Mouse (Mus musculus): ENCODE results near the gene Sec14l3. TPM values are rescaled to one million over a fixed set of nuclear protein-coding genes. Genes with fewer than 3 reads are reported as not detected.
A peak's percentile ranks its signal among the peaks of the same experiment; 100 is the strongest.

Sec14l3 gene
- polyA plus RNA-seq, 1 experiment, result 735 TPM

- Histone ChIP-seq H3K4me1 (ENCODE audit: control insufficient read depth, insufficient read depth, low read length) (no peaks in the 10 kb centered on the region), H3K4me3 (replicated peaks; ENCODE audit: extremely low read depth, low read depth, low read length) (no peak overlapping the region)
- TF ChIP-seq CTCF (IDR thresholded peaks at IDR 0.05; ENCODE audit: insufficient read depth, low read length) (peak; percentile 95), POLR2A (IDR thresholded peaks at IDR 0.05; ENCODE audit: borderline replicate concordance, extremely low read depth, low read depth, low read length) (no peak; the same call in 1 of the 2 replicates)
- peak; percentile 75 for DNase-seq
- WGBS, result 11% methylated on average over 4 of the region's 4 CpGs
Measured at GRCm38 (mm10) chr11:4080219-4080618, 15.6 kb downstream of the Sec14l3 start.

- no peak for DNase-seq
- no peak for TF ChIP-seq POLR2A (IDR thresholded peaks at IDR 0.05; ENCODE audit: borderline replicate concordance, extremely low read depth, low read depth, low read length)
- peak; percentile 51; the same call in 1 of the 2 replicates for TF ChIP-seq CTCF (IDR thresholded peaks at IDR 0.05; ENCODE audit: insufficient read depth, low read length)
- no peak overlapping the region for H3K4me3 ChIP-seq (replicated peaks; ENCODE audit: extremely low read depth, low read depth, low read length)
- no peaks in the 10 kb centered on the region for H3K4me1 ChIP-seq (ENCODE audit: control insufficient read depth, insufficient read depth, low read length)
- 37% methylated on average over 5 of the region's 5 CpGs for WGBS
Measured at GRCm38 (mm10) chr11:4083316-4084078, 18.9 kb downstream of the Sec14l3 start.

GRCm38 (mm10) chr11:4086246-4086645 lies 21.6 kb downstream of the Sec14l3 start:
- WGBS, result 44% methylated on average over 1 of the region's 1 CpGs
- no peak for DNase-seq
- H3K4me1 ChIP-seq (ENCODE audit: control insufficient read depth, insufficient read depth, low read length), result no peaks in the 10 kb centered on the region
- TF ChIP-seq CTCF (IDR thresholded peaks at IDR 0.05; ENCODE audit: insufficient read depth, low read length), result no peak
- no peak for TF ChIP-seq POLR2A (IDR thresholded peaks at IDR 0.05; ENCODE audit: borderline replicate concordance, extremely low read depth, low read depth, low read length)
- no peak overlapping the region for H3K4me3 ChIP-seq (replicated peaks; ENCODE audit: extremely low read depth, low read depth, low read length)

GRCm38 (mm10) chr11:4087267-4087666 lies 22.6 kb downstream of the Sec14l3 start:
- DNase-seq, result no peak

GRCm38 (mm10) chr11:4093459-4094377 lies 29.1 kb downstream of the Sec14l3 start:
- no peak for DNase-seq
- TF ChIP-seq CTCF (IDR thresholded peaks at IDR 0.05; ENCODE audit: insufficient read depth, low read length), result no peak
- TF ChIP-seq POLR2A (IDR thresholded peaks at IDR 0.05; ENCODE audit: borderline replicate concordance, extremely low read depth, low read depth, low read length), result no peak
- Histone ChIP-seq H3K4me1 (ENCODE audit: control insufficient read depth, insufficient read depth, low read length) (peaks cover 5% of the 10 kb centered on the region), H3K4me3 (replicated peaks; ENCODE audit: extremely low read depth, low read depth, low read length) (no peak overlapping the region)
- 79% methylated on average over 18 of the region's 18 CpGs for WGBS

More at GRCm38 (mm10) chr11:4087267-4087666, 22.6 kb downstream of the Sec14l3 start:
- WGBS, result 42% methylated on average over 2 of the region's 2 CpGs
- Histone ChIP-seq H3K4me1 (ENCODE audit: control insufficient read depth, insufficient read depth, low read length) (no peaks in the 10 kb centered on the region), H3K4me3 (replicated peaks; ENCODE audit: extremely low read depth, low read depth, low read length) (no peak overlapping the region)
- no peak for TF ChIP-seq POLR2A (IDR thresholded peaks at IDR 0.05; ENCODE audit: borderline replicate concordance, extremely low read depth, low read depth, low read length)
- no peak for TF ChIP-seq CTCF (IDR thresholded peaks at IDR 0.05; ENCODE audit: insufficient read depth, low read length)

GRCm38 (mm10) chr11:4094378-4095170 lies 29.9 kb downstream of the Sec14l3 start:
- 5% methylated on average over 22 of the region's 24 CpGs for WGBS
- TF ChIP-seq POLR2A (IDR thresholded peaks at IDR 0.05; ENCODE audit: borderline replicate concordance, extremely low read depth, low read depth, low read length), result no peak
- peak; percentile 70 for TF ChIP-seq CTCF (IDR thresholded peaks at IDR 0.05; ENCODE audit: insufficient read depth, low read length)
- peaks cover 5% of the 10 kb centered on the region for H3K4me1 ChIP-seq (ENCODE audit: control insufficient read depth, insufficient read depth, low read length)
- peak; percentile 70 for DNase-seq
- peak overlapping the region; percentile 76 for H3K4me3 ChIP-seq (replicated peaks; ENCODE audit: extremely low read depth, low read depth, low read length)

- Histone ChIP-seq H3K4me3 (replicated peaks; ENCODE audit: extremely low read depth, low read depth, low read length) (peak within 1 kb of the TSS; percentile 76), H3K4me1 (ENCODE audit: control insufficient read depth, insufficient read depth, low read length) (peaks cover 5% of the 10 kb centered on the region)
- peak; percentile 60 for DNase-seq
- TF ChIP-seq CTCF (IDR thresholded peaks at IDR 0.05; ENCODE audit: insufficient read depth, low read length), result no peak
- no peak for TF ChIP-seq POLR2A (IDR thresholded peaks at IDR 0.05; ENCODE audit: borderline replicate concordance, extremely low read depth, low read depth, low read length)
- WGBS, result 3% methylated on average over 34 of the region's 34 CpGs
Measured at GRCm38 (mm10) chr11:4095171-4096053, 30.8 kb downstream of the Sec14l3 start, which contains the start of gene Mtfp1. Mtfp1 (minus strand) TSS chr11:4095445.

Measured in lung, adult 2 months (tissue).